Mouse (Mus musculus): ENCODE measurements at regions not wholly inside any gene's neighbourhood (a gene's known extent, or its start where the extent isn't known, plus 50 kb on each side); places are given as distances from the start of the nearest gene placed in this dataset.

DNA sequence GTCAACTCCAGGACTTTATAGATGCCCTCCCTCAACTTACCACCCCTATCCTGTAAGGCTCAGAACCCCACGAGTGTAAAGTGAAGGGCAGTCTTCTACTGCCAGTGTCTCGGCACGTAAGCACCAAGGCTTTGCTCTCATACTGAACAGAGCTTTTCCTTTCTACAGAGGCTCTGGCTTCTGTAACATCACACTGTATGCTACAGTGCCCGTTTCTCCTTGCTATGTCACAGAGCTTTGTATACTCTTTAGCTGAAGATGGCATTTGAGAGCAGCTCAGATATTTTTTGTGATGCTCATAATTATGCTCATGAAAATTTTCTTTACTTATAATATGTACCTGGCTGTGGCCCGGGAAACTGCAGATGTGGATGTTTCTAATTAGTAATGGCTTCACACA lies 53.2 kb upstream of the Gpc5 start:
- TF ChIP-seq EP300 (IDR thresholded peaks at IDR 0.05; ENCODE audit: insufficient read depth, low read depth, low read length), result no peak
- TF ChIP-seq CTCF (IDR thresholded peaks at IDR 0.05), result no peak
- TF ChIP-seq POLR2A (IDR thresholded peaks at IDR 0.05; ENCODE audit: insufficient read depth, low read depth, low read length), result no peak

Measured in heart, adult 2 months (tissue).